Mouse (Mus musculus) embryonic facial prominence, embryonic 11.5 days (tissue): ENCODE measurements around the gene Sipa1l2. TPM values are rescaled to one million over a fixed set of nuclear protein-coding genes. Genes with fewer than 3 reads are reported as not detected.

Experiments used
- ATAC-seq: fragments of 200-750 bp; cut with Nextera tagmentation; replicated peaks from 2 replicates; pipeline ENCODE4 v1.8.0; 2017; ENCODE audit warnings: low read depth; ENCODE audit not compliant: insufficient number of reproducible peaks, low FRiP score, low TSS enrichment
- DNase-seq: peaks from one replicate; pipeline ENCODE4 v3.0.0-alpha.2; 2015; ENCODE audit warnings: low spot score
- H3K27ac ChIP-seq: fragments of 300-500 bp; sonication (generic); replicated peaks from 2 replicates; pipeline ENCODE4 v1.5.1; 2014; ENCODE audit warnings: mild to moderate bottlenecking, low read depth, low read length, control low read depth
- H3K27me3 ChIP-seq: fragments of 300-500 bp; sonication (generic); 2 replicates; pipeline ENCODE4 v1.6.1; 2014; ENCODE audit warnings: mild to moderate bottlenecking, low read length, moderate library complexity, mixed read lengths; ENCODE audit not compliant: control insufficient read depth, insufficient read depth
- H3K36me3 ChIP-seq: fragments of 300-500 bp; sonication (generic); replicated peaks from 2 replicates; pipeline ENCODE4 v1.6.1; 2014; ENCODE audit warnings: low read depth, mild to moderate bottlenecking, low read length, moderate library complexity, mixed read lengths; ENCODE audit not compliant: control insufficient read depth, insufficient read depth
- H3K4me1 ChIP-seq: fragments of 300-500 bp; sonication (generic); 2 replicates; pipeline ENCODE4 v1.6.1; 2014; ENCODE audit warnings: low read length, mixed read lengths; ENCODE audit not compliant: control insufficient read depth, insufficient read depth
- H3K4me2 ChIP-seq: fragments of 300-500 bp; sonication (generic); 2 replicates; pipeline ENCODE4 v1.6.1; 2014; ENCODE audit warnings: low read depth, mild to moderate bottlenecking, control low read depth, low read length, moderate library complexity
- H3K4me3 ChIP-seq: fragments of 300-500 bp; sonication (generic); 2 replicates; pipeline ENCODE4 v1.5.1; 2014; ENCODE audit warnings: low read depth, low read length, control low read depth
- H3K9ac ChIP-seq: fragments of 300-500 bp; sonication (generic); replicated peaks from 2 replicates; pipeline ENCODE4 v1.6.1; 2014; ENCODE audit warnings: mild to moderate bottlenecking, control low read depth, low read length
- H3K9me3 ChIP-seq: fragments of 300-500 bp; sonication (generic); replicated peaks from 2 replicates; pipeline ENCODE4 v1.6.1; 2016; ENCODE audit warnings: mild to moderate bottlenecking, low read length, inconsistent platforms, mixed read lengths; ENCODE audit not compliant: control insufficient read depth
- WGBS: fragments of 180-500 bp; shearing (Covaris S2); extraction: QIAGEN DNeasy Blood & Tissue Kit; methylation state at CpG from one replicate; pipeline ENCODE4 v1.1.7; 2014; 5-methylcytosine and 5-hydroxymethylcytosine counted together
- polyA plus RNA-seq: library from polyadenylated mRNA; unstranded; fragments of >200 nt; fragmentation: Nextera tagmentation; extraction: Ambion mirVana; gene quantifications from 2 replicates; pipeline ENCODE4 v1.2.1, GENCODE M21; 2014

The Sipa1l2 gene
- polyA plus RNA-seq, 1 experiment from 2014 or later = 9.4 TPM

GRCm38 (mm10) chr8:125431321-125431720 is 138.3 kb downstream of the Sipa1l2 start:
- no peaks in the 10 kb centered on the region; the same call in 1 of the 2 replicates for H3K27me3 ChIP-seq
- H3K27ac ChIP-seq = no peak overlapping the region
- no peak overlapping the region for H3K9ac ChIP-seq
- no peak for ATAC-seq
- no peak overlapping the region for H3K4me3 ChIP-seq
- 47% methylated on average over 3 of the region's 3 CpGs for WGBS
- H3K36me3 ChIP-seq = no peaks in the 10 kb centered on the region
- DNase-seq = no peak
- no peaks in the 10 kb centered on the region for H3K4me1 ChIP-seq
- no peak overlapping the region for H3K4me2 ChIP-seq
- no peaks in the 10 kb centered on the region for H3K9me3 ChIP-seq

- no peak overlapping the region for H3K27ac ChIP-seq
- no peak overlapping the region for H3K4me3 ChIP-seq
- no peaks in the 10 kb centered on the region for H3K9me3 ChIP-seq
- H3K36me3 ChIP-seq = no peaks in the 10 kb centered on the region
- no peak overlapping the region for H3K9ac ChIP-seq
- DNase-seq = no peak
- ATAC-seq = no peak
- no peaks in the 10 kb centered on the region; the same call in 1 of the 2 replicates for H3K27me3 ChIP-seq
- H3K4me1 ChIP-seq = no peaks in the 10 kb centered on the region
- WGBS = 78% methylated on average over 5 of the region's 5 CpGs
- no peak overlapping the region for H3K4me2 ChIP-seq
Measured at GRCm38 (mm10) chr8:125430796-125431195, 138.8 kb downstream of the Sipa1l2 start.

GRCm38 (mm10) chr8:125428979-125429690 is 140.5 kb downstream of the Sipa1l2 start:
- 62% methylated on average over 8 of the region's 8 CpGs for WGBS
- Histone ChIP-seq H3K36me3 (no peaks in the 10 kb centered on the region), H3K4me2 (no peak overlapping the region), H3K4me3 (no peak overlapping the region), H3K9me3 (no peaks in the 10 kb centered on the region), H3K4me1 (no peaks in the 10 kb centered on the region), H3K27me3 (no peaks in the 10 kb centered on the region), H3K9ac (no peak overlapping the region), H3K27ac (no peak overlapping the region)
- no peak for ATAC-seq
- DNase-seq = no peak

GRCm38 (mm10) chr8:125423861-125424260 is 145.7 kb downstream of the Sipa1l2 start:
- Histone ChIP-seq H3K27me3 (no peaks in the 10 kb centered on the region), H3K36me3 (peaks cover 2% of the 10 kb centered on the region)
- DNase-seq = no peak

GRCm38 (mm10) chr8:125419202-125419830 is 150.3 kb downstream of the Sipa1l2 start:
- Histone ChIP-seq H3K4me1 (no peaks in the 10 kb centered on the region), H3K9ac (no peak overlapping the region), H3K36me3 (peaks cover 2% of the 10 kb centered on the region), H3K9me3 (no peaks in the 10 kb centered on the region), H3K4me3 (no peak overlapping the region), H3K27ac (no peak overlapping the region), H3K4me2 (no peak overlapping the region), H3K27me3 (no peaks in the 10 kb centered on the region)
- DNase-seq = no peak
- ATAC-seq = no peak
- 88% methylated on average over 14 of the region's 14 CpGs for WGBS

More at GRCm38 (mm10) chr8:125423861-125424260, 145.7 kb downstream of the Sipa1l2 start:
- WGBS = 53% methylated on average over 10 of the region's 10 CpGs
- no peaks in the 10 kb centered on the region for H3K4me1 ChIP-seq
- no peak overlapping the region for H3K4me3 ChIP-seq
- no peak overlapping the region for H3K4me2 ChIP-seq
- ATAC-seq = no peak; the same call in 1 of the 2 replicates
- no peaks in the 10 kb centered on the region for H3K9me3 ChIP-seq
- H3K9ac ChIP-seq = no peak overlapping the region
- H3K27ac ChIP-seq = no peak overlapping the region

- WGBS = 80% methylated on average over 6 of the region's 6 CpGs
- no peaks in the 10 kb centered on the region for H3K36me3 ChIP-seq
- H3K4me3 ChIP-seq = no peak overlapping the region
- H3K4me2 ChIP-seq = no peak overlapping the region
- H3K27ac ChIP-seq = no peak overlapping the region
- H3K9me3 ChIP-seq = no peaks in the 10 kb centered on the region
- H3K27me3 ChIP-seq = no peaks in the 10 kb centered on the region
- no peak for ATAC-seq
- H3K4me1 ChIP-seq = no peaks in the 10 kb centered on the region; the same call in 1 of the 2 replicates
- no peak for DNase-seq
- no peak overlapping the region for H3K9ac ChIP-seq
Measured at GRCm38 (mm10) chr8:125416146-125416545, 153.5 kb downstream of the Sipa1l2 start.

GRCm38 (mm10) chr8:125414651-125415050 is 155.0 kb downstream of the Sipa1l2 start:
- Histone ChIP-seq H3K4me2 (no peak overlapping the region), H3K36me3 (no peaks in the 10 kb centered on the region), H3K9ac (no peak overlapping the region), H3K9me3 (no peaks in the 10 kb centered on the region), H3K27me3 (no peaks in the 10 kb centered on the region), H3K4me3 (no peak overlapping the region), H3K4me1 (no peaks in the 10 kb centered on the region; the same call in 1 of the 2 replicates), H3K27ac (no peak overlapping the region)
- no peak for ATAC-seq
- no peak for DNase-seq
- WGBS = 84% methylated on average over 8 of the region's 8 CpGs
